Mouse (Mus musculus): ENCODE results near the gene AW822073. TPM values are rescaled to one million over a fixed set of nuclear protein-coding genes. Genes with fewer than 3 reads are reported as not detected.
A peak's percentile ranks its signal among the peaks of the same experiment; 100 is the strongest.
"Not testable (repeated sequence)": the region's sequence is repeated elsewhere in the genome, so short reads cannot be mapped to it uniquely, and the experiment has no call there.

Gene AW822073
- polyA plus RNA-seq, 1 experiment from 2014 or later: not detected

DNA sequence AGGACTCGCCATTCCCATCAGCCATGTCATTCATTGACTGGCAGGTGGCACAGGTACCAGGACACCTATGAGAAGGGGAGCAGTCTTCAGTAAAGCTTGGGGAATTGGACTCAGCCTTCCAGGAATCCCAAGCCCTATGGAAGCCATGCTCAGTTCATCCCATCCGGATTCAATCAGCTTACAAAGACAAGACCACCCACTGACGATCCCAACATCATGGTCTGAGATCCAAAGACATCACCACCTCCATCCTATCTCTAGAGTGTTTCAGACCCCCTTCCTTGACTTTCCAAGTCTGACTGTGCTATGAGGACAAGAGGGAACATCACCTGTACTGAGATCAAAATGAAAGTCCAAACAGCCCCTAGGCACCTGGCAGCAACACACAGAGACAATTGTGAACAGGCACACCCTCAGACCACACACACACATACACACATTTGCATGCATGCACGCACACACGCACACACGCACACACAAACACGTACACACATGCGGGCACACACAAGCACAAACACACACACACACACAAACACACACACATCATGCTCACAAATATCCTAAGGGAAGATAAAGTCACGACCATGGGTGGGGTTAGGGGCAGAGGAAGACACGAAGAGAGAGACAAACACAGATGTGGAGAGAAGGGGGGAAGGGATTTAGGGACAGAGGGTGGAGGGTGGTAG, 8.5 kb upstream of the AW822073 start:
- H3K27ac ChIP-seq; H3K36me3 ChIP-seq; H3K4me3 ChIP-seq (replicated peaks); H3K9ac ChIP-seq; H3K4me2 ChIP-seq; H3K4me1 ChIP-seq (replicated peaks); H3K27me3 ChIP-seq; DNase-seq: not testable (repeated sequence)
- peak; percentile 24 for ATAC-seq (ENCODE audit: low read depth)
- 60% methylated on average over 10 of the region's 10 CpGs for WGBS (ENCODE audit: insufficient replicate concordance)
- H3K9me3 ChIP-seq (replicated peaks): peaks cover 23% of the 10 kb centered on the region

DNA sequence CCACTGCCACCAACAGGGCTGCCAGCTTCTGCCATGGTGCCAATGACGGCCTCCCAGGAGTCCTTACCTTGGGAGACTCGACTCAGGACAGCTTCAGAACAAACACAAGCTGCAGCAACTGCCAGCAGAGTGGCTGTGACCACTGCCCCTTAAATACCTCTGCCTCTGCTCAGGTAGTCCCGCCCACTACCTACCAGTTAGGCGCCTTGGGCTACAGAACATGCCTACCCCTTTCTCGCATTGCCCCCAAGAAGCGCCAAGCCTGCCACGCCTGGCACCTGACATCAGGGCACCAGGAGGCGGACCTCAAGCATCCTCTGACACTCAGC, 7.9 kb upstream of the AW822073 start, which contains the start of gene Duxf3:
TSS of gene Duxf3 (minus strand) at position 35 of the 329 bp plus-strand sequence.
- H3K4me1 ChIP-seq (replicated peaks): not testable (repeated sequence)

DNA sequence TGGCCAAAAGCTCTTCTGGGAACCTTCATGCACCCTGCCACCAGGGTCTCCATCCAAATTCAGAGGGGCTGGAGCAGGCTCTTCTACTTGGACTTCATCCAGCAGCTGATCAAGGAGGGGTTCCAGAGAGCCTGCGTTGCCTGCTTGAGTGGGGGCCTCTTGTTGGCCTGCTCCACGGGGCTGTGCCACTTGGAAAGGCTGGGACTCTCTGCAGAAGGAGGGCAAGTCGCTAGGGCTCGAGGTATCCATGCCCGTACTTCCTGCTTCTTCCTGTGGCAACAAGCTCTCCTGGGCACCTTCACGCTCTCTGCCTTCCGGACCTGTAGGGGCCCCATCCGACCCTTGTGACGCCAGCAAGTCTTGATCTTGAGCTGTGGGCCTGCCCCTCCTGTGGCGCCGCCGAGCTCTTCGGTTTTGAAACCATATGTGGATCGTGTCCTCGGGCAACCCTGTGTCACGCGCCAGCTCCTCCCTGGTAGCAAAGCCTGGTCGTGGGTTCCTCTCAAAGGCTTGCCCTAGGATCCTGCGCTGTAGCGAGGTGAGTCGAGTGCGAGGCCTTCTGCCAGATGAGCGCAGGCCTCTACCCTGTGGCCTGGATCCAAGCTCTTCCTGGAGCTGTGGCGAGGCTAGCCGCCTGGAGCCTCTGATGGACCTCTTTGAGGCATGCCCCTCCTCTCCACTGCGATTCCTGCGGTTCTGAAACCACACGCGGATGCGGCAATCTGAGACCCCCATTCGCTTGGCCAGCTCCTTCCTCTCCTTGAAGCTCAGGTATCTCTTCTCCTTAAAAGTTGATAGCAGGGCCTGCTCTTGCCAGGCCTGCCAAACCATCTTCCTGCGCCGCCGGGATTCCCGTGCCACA, 7.3 kb upstream of the AW822073 start:
- not testable (repeated sequence) for H3K27ac ChIP-seq

More for the DNA sequence above, 7.9 kb upstream of the AW822073 start, which contains the start of gene Duxf3:
- H3K27me3 ChIP-seq; H3K27ac ChIP-seq; DNase-seq; H3K4me3 ChIP-seq (replicated peaks); H3K36me3 ChIP-seq; H3K9ac ChIP-seq; H3K4me2 ChIP-seq: not testable (repeated sequence)
- H3K9me3 ChIP-seq (replicated peaks): peaks cover 23% of the 10 kb centered on the region
- peak; percentile 45 for ATAC-seq (ENCODE audit: low read depth)
- WGBS (ENCODE audit: insufficient replicate concordance): 61% methylated on average over 6 of the region's 8 CpGs

DNA sequence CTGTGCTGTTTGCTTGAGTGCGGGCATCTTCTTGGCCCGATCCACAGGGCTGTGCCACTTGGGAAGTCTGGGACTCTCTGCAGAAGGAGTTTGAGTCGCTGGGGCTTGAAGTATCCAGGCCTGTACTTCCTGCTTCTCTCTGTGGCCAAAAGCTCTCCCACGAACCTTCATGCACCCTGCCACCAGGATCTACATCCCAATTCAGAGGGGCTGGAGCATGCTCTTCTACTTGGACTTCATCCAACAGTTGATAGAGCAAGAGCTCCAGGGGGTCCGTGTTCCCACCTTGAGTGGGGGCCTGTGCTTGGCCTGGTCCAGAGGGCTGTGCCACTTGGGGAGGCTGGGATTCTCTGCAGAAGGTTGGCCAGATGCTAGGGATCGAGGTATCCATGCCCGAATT, 6.4 kb upstream of the AW822073 start:
- not testable (repeated sequence) for DNase-seq; H3K36me3 ChIP-seq; H3K9ac ChIP-seq; H3K27ac ChIP-seq; H3K4me1 ChIP-seq (replicated peaks); H3K4me2 ChIP-seq; H3K27me3 ChIP-seq; ATAC-seq (ENCODE audit: low read depth); H3K4me3 ChIP-seq (replicated peaks)
- 70% methylated on average over 5 of the region's 7 CpGs for WGBS (ENCODE audit: insufficient replicate concordance)
- peaks cover 21% of the 10 kb centered on the region for H3K9me3 ChIP-seq (replicated peaks)

More for the DNA sequence above, 7.3 kb upstream of the AW822073 start:
- H3K36me3 ChIP-seq; H3K4me2 ChIP-seq; H3K4me1 ChIP-seq (replicated peaks); H3K4me3 ChIP-seq (replicated peaks); H3K27me3 ChIP-seq; H3K9ac ChIP-seq: not testable (repeated sequence)
- WGBS (ENCODE audit: insufficient replicate concordance): 73% methylated on average over 35 of the region's 35 CpGs
- DNase-seq (peak; percentile 53), ATAC-seq (ENCODE audit: low read depth) (peak; percentile 70)
- peaks cover 23% of the 10 kb centered on the region for H3K9me3 ChIP-seq (replicated peaks)

DNA sequence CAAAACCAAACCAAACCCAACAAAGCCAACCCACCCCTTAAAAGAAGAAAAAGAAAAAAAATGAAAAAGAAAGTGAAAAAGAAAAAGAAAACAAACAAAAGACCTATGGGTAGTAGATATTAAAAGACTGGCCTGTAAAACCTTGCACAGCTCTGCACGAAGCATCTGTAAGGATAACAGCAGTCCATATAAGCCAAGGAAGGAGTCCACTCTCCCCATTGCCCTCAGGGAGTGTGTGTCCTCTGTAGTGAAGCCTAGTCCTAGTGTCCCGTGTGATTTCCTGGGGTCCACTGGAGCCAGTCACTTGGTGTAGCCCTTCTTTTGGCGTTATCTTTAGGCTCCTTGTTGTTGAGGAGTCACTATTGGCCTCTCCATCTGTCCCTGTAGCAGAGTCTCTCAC, 5.3 kb upstream of the AW822073 start:
- not testable (repeated sequence) for H3K4me1 ChIP-seq (replicated peaks); H3K4me3 ChIP-seq (replicated peaks); DNase-seq; ATAC-seq (ENCODE audit: low read depth); H3K4me2 ChIP-seq; H3K36me3 ChIP-seq; H3K27me3 ChIP-seq; H3K27ac ChIP-seq; H3K9ac ChIP-seq
- H3K9me3 ChIP-seq (replicated peaks): peaks cover 20% of the 10 kb centered on the region
- 42% methylated on average over 3 of the region's 3 CpGs for WGBS (ENCODE audit: insufficient replicate concordance)

DNA sequence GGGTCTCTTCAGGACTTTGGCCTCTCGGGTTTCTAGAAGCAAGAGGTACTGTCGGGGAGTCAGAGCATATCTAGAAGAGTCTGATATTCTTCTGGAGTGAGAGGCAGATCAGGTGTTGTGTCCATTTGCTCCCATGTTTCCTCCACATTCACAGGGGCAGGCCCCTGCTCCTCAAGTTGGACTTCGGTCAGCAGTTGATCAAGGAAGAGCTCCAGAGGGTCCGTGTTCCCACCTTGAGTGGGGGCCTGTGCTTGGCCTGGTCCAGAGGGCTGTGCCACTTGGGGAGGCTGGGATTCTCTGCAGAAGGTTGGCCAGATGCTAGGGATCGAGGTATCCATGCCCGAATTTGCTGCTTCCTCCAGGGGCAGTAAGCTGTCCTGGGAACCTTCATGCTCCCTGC, 3.1 kb upstream of the AW822073 start:
- H3K9me3 ChIP-seq (replicated peaks): peaks cover 20% of the 10 kb centered on the region
- H3K9ac ChIP-seq; H3K4me2 ChIP-seq; DNase-seq; H3K4me3 ChIP-seq (replicated peaks); H3K27me3 ChIP-seq; ATAC-seq (ENCODE audit: low read depth); H3K36me3 ChIP-seq; H3K4me1 ChIP-seq (replicated peaks); H3K27ac ChIP-seq: not testable (repeated sequence)
- WGBS (ENCODE audit: insufficient replicate concordance): 75% methylated on average over 2 of the region's 6 CpGs

DNA sequence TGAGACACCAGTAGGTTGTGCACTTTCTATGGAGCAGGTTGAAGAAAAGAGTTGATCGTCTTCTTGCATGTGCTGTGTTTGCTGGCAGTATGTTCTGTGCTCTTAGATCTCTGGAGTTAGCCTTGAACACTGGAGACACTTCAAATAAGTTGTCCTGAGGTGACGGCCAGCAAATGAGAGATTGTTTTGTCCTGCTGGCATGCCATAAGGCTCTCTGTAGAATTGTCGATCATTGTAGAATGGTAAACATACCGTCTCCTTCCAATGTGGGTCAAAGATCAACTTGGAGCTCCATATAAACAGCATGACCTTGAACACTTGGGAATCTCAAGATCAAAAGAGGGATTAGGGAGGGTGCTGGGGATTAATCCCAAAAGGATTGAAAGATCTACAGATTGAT, 1.6 kb upstream of the AW822073 start:
- not testable (repeated sequence) for ATAC-seq (ENCODE audit: low read depth); H3K27me3 ChIP-seq; H3K36me3 ChIP-seq; H3K27ac ChIP-seq; DNase-seq; H3K4me2 ChIP-seq; H3K4me3 ChIP-seq (replicated peaks); H3K4me1 ChIP-seq (replicated peaks); H3K9ac ChIP-seq
- peaks cover 10% of the 10 kb centered on the region; the same call in 1 of the 2 replicates for H3K9me3 ChIP-seq (replicated peaks)
- 58% methylated on average over 4 of the region's 4 CpGs for WGBS (ENCODE audit: insufficient replicate concordance)

DNA sequence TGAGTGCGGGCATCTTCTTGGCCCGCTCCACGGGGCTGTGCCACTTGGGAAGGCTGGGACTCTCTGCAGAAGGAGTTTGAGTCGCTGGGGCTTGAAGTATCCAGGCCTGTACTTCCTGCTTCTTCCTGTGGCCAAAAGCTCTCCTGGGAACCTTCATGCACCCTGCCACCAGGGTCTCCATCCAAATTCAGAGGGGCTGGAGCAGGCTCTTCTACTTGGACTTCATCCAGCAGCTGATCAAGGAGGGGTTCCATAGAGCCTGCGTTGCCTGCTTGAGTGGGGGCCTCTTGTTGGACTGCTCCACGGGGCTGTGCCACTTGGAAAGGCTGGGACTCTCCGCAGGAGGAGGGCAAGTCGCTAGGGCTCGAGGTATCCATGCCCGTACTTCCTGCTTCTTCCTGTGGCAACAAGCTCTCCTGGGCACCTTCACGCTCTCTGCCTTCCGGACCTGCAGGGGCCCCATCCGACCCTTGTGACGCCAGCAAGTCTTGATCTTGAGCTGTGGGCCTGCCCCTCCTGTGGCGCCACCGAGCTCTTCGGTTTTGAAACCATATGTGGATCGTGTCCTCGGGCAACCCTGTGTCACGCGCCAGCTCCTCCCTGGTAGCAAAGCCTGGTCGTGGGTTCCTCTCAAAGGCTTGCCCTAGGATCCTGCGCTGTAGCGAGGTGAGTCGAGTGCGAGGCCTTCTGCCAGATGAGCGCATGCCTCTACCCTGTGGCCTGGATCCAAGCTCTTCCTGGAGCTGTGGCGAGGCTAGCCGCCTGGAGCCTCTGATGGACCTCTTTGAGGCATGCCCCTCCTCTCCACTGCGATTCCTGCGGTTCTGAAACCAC, 541 bp downstream of the AW822073 start:
- not testable (repeated sequence) for ATAC-seq (ENCODE audit: low read depth); H3K9ac ChIP-seq; H3K27me3 ChIP-seq; H3K4me3 ChIP-seq (replicated peaks); H3K36me3 ChIP-seq; H3K27ac ChIP-seq; H3K4me2 ChIP-seq; H3K4me1 ChIP-seq (replicated peaks)
- peak; percentile 33 for DNase-seq
- 0 out of 2 replicates have a peak, but pooled peaks cover 10% of the 10 kb centered on the region for H3K9me3 ChIP-seq (replicated peaks)
- WGBS (ENCODE audit: insufficient replicate concordance): 73% methylated on average over 31 of the region's 31 CpGs

DNA sequence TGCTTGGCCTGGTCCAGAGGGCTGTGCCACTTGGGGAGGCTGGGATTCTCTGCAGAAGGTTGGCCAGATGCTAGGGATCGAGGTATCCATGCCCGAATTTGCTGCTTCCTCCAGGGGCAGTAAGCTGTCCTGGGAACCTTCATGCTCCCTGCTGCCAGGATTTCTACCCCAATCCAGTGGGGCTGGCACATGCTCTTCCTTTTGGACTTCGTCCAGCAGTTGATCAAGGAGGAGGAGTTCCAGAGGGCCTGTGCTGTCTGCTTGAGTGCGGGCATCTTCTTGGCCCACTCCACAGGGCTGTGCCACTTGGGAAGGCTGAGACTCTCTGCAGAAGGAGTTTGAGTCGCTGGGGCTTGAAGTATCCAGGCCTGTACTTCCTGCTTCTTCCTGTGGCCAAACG, 1.6 kb downstream of the AW822073 start:
- H3K9ac ChIP-seq; H3K4me2 ChIP-seq; DNase-seq; H3K27ac ChIP-seq; H3K4me1 ChIP-seq (replicated peaks); ATAC-seq (ENCODE audit: low read depth); H3K4me3 ChIP-seq (replicated peaks); H3K27me3 ChIP-seq; H3K36me3 ChIP-seq: not testable (repeated sequence)
- H3K9me3 ChIP-seq (replicated peaks): 0 out of 2 replicates have a peak, but pooled peaks cover 10% of the 10 kb centered on the region
- 58% methylated on average over 4 of the region's 6 CpGs for WGBS (ENCODE audit: insufficient replicate concordance)

DNA sequence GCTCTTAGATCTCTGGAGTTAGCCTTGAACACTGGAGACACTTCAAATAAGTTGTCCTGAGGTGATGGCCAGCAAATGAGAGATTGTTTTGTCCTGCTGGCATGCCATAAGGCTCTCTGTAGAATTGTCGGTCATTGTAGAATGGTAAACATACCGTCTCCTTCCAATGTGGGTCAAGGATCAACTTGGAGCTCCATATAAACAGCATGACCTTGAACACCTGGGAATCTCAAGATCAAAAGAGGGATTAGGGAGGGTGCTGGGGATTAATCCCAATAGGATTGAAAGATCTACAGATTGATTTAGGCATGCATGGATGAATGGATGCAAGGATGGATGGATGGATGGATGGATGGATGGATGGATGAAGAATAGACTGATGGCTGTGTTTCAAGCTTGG, 3.2 kb downstream of the AW822073 start:
- not testable (repeated sequence) for H3K9me3 ChIP-seq (replicated peaks); H3K27ac ChIP-seq; H3K36me3 ChIP-seq; H3K4me2 ChIP-seq; ATAC-seq (ENCODE audit: low read depth); H3K9ac ChIP-seq; H3K4me3 ChIP-seq (replicated peaks); H3K4me1 ChIP-seq (replicated peaks); DNase-seq; H3K27me3 ChIP-seq
- 82% methylated on average over 2 of the region's 2 CpGs for WGBS (ENCODE audit: insufficient replicate concordance)

DNA sequence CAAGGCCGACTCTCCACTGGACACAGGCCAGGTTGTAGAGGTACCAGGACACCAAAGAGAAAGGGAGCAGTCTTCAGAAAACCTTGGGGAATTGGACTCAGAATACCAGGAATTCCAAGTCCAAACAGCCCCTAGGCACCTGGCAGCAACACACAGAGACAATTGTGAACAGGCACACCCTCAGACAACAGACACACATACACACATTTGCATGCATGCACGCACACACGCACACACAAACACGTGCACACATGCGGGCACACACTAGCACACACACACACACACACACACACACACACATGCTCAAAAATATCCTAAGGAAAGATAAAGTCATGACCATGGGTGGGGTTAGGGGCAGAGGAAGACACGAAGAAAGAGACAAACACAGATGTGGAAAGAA, 4.0 kb downstream of the AW822073 start:
- 0 out of 2 replicates have a peak, but pooled peaks cover 6% of the 10 kb centered on the region for H3K9me3 ChIP-seq (replicated peaks)
- WGBS (ENCODE audit: insufficient replicate concordance): 68% methylated on average over 6 of the region's 6 CpGs
- no peaks in the 10 kb centered on the region for H3K4me1 ChIP-seq (replicated peaks)
- H3K27me3 ChIP-seq: no peaks in the 10 kb centered on the region
- DNase-seq (no peak), ATAC-seq (ENCODE audit: low read depth) (no peak)
- no peak overlapping the region for H3K9ac ChIP-seq
- no peak overlapping the region for H3K27ac ChIP-seq
- no peaks in the 10 kb centered on the region for H3K36me3 ChIP-seq
- H3K4me3 ChIP-seq (replicated peaks): no peak overlapping the region
- H3K4me2 ChIP-seq: no peak overlapping the region
